Mouse (Mus musculus): ENCODE data around the gene Hps3. TPM values are rescaled to one million over a fixed set of nuclear protein-coding genes. Genes with fewer than 3 reads are reported as not detected.
"Not testable (repeated sequence)": the region's sequence is repeated elsewhere in the genome, so short reads cannot be mapped to it uniquely, and the experiment has no call there.

Gene Hps3
- 11.0 and 12.6 TPM in 2 replicates for polyA plus RNA-seq (2015; fragmentation: Nextera tagmentation; extraction: Ambion mirVana)

- WGBS: under 1% methylated on average over 47 of the region's 47 CpGs
- Histone ChIP-seq H3K9me3 (no peaks in the 10 kb centered on the region), H3K36me3 (replicated peaks) (no peaks in the 10 kb centered on the region), H3K27ac (peak within 1 kb of the TSS; percentile 83), H3K27me3 (replicated peaks) (no peaks in the 10 kb centered on the region), H3K4me3 (peak within 1 kb of the TSS; percentile 98), H3K4me2 (peak within 1 kb of the TSS; percentile 71), H3K9ac (peak within 1 kb of the TSS; percentile 92), H3K4me1 (peaks cover 11% of the 10 kb centered on the region)
- ATAC-seq (replicated peaks): peak; percentile 100
These were observed at the start of gene Hps3 for GRCm38 (mm10) chr3:20034719-20035404. Gene Hps3 (minus strand): TSS chr3:20035315.

- no peak overlapping the region for H3K27ac ChIP-seq
- no peak for ATAC-seq (replicated peaks)
- no peak overlapping the region for H3K9ac ChIP-seq
- H3K4me2 ChIP-seq: no peak overlapping the region
- H3K4me1 ChIP-seq: no peaks in the 10 kb centered on the region
- WGBS: 82% methylated on average over 3 of the region's 3 CpGs
- H3K9me3 ChIP-seq: no peaks in the 10 kb centered on the region
- H3K36me3 ChIP-seq (replicated peaks): peaks cover 16% of the 10 kb centered on the region
- H3K4me3 ChIP-seq: no peak overlapping the region
- no peaks in the 10 kb centered on the region for H3K27me3 ChIP-seq (replicated peaks)
These were observed 47.0 kb upstream of the Hps3 start for GRCm38 (mm10) chr3:20082161-20082560.

GRCm38 (mm10) chr3:20076145-20077053 is 41.3 kb upstream of the Hps3 start:
- 86% methylated on average over 11 of the region's 11 CpGs for WGBS
- no peaks in the 10 kb centered on the region for H3K9me3 ChIP-seq

GRCm38 (mm10) chr3:20058197-20058541 is 23.1 kb upstream of the Hps3 start:
- H3K36me3 ChIP-seq (replicated peaks): no peaks in the 10 kb centered on the region; the same call in 1 of the 2 replicates
- peak; percentile 44; the same call in 1 of the 2 replicates for ATAC-seq (replicated peaks)
- H3K9ac ChIP-seq: peak overlapping the region; percentile 87
- peak overlapping the region; percentile 89 for H3K27ac ChIP-seq
- WGBS: 0% methylated on average over 7 of the region's 9 CpGs
- no peaks in the 10 kb centered on the region for H3K27me3 ChIP-seq (replicated peaks)
- H3K9me3 ChIP-seq: no peaks in the 10 kb centered on the region
- H3K4me1 ChIP-seq: peaks cover 11% of the 10 kb centered on the region
- peak overlapping the region; percentile 97 for H3K4me3 ChIP-seq
- peak overlapping the region; percentile 63 for H3K4me2 ChIP-seq

More at GRCm38 (mm10) chr3:20076145-20077053, 41.3 kb upstream of the Hps3 start:
- ATAC-seq (replicated peaks): no peak
- Histone ChIP-seq H3K27me3 (replicated peaks) (no peaks in the 10 kb centered on the region), H3K9ac (no peak overlapping the region), H3K4me3 (no peak overlapping the region), H3K27ac (no peak overlapping the region), H3K4me2 (no peak overlapping the region), H3K4me1 (no peaks in the 10 kb centered on the region), H3K36me3 (replicated peaks) (peaks cover 7% of the 10 kb centered on the region)

GRCm38 (mm10) chr3:20057306-20058196 is 22.4 kb upstream of the Hps3 start, which contains the start of gene Hltf:
Gene Hltf (plus strand): TSS chr3:20057811.
- ATAC-seq (replicated peaks): peak; percentile 100
- under 1% methylated on average over 54 of the region's 54 CpGs for WGBS
- Histone ChIP-seq H3K27ac (peak within 1 kb of the TSS; percentile 89), H3K36me3 (replicated peaks) (no peaks in the 10 kb centered on the region; the same call in 1 of the 2 replicates), H3K4me2 (peak within 1 kb of the TSS; percentile 63), H3K4me1 (peaks cover 11% of the 10 kb centered on the region), H3K9me3 (no peaks in the 10 kb centered on the region), H3K4me3 (peak within 1 kb of the TSS; percentile 97), H3K27me3 (replicated peaks) (no peaks in the 10 kb centered on the region), H3K9ac (peak within 1 kb of the TSS; percentile 87)

- 64% methylated on average over 3 of the region's 3 CpGs for WGBS
- not testable (repeated sequence) for H3K27me3 ChIP-seq (replicated peaks); H3K4me3 ChIP-seq
These were observed 9.6 kb upstream of the Hps3 start for GRCm38 (mm10) chr3:20044736-20045135.

GRCm38 (mm10) chr3:20041461-20041860 is 6.3 kb upstream of the Hps3 start:
- ATAC-seq (replicated peaks); H3K9ac ChIP-seq; H3K27ac ChIP-seq; H3K27me3 ChIP-seq (replicated peaks); H3K4me2 ChIP-seq; H3K9me3 ChIP-seq; H3K4me1 ChIP-seq; H3K36me3 ChIP-seq (replicated peaks); H3K4me3 ChIP-seq: not testable (repeated sequence)
- WGBS: 95% methylated on average over 7 of the region's 7 CpGs

More at GRCm38 (mm10) chr3:20044736-20045135, 9.6 kb upstream of the Hps3 start:
- not testable (repeated sequence) for ATAC-seq (replicated peaks); H3K4me1 ChIP-seq; H3K9ac ChIP-seq; H3K36me3 ChIP-seq (replicated peaks); H3K4me2 ChIP-seq; H3K9me3 ChIP-seq; H3K27ac ChIP-seq

- no peak for ATAC-seq (replicated peaks)
- Histone ChIP-seq H3K27me3 (replicated peaks) (no peaks in the 10 kb centered on the region), H3K36me3 (replicated peaks) (no peaks in the 10 kb centered on the region), H3K9ac (no peak overlapping the region), H3K4me2 (no peak overlapping the region; the same call in 1 of the 2 replicates), H3K9me3 (no peaks in the 10 kb centered on the region), H3K27ac (no peak overlapping the region), H3K4me3 (no peak overlapping the region), H3K4me1 (peaks cover 11% of the 10 kb centered on the region)
- WGBS: 84% methylated on average over 4 of the region's 4 CpGs
These were observed 954 bp upstream of the Hps3 start for GRCm38 (mm10) chr3:20036069-20036468.

GRCm38 (mm10) chr3:20033761-20034718 is 1.1 kb downstream of the Hps3 start:
- no peak for ATAC-seq (replicated peaks)
- 20% methylated on average over 10 of the region's 10 CpGs for WGBS
- peak overlapping the region; percentile 98 for H3K4me3 ChIP-seq
- H3K9ac ChIP-seq: peak overlapping the region; percentile 92
- peak overlapping the region; percentile 71 for H3K4me2 ChIP-seq
- no peaks in the 10 kb centered on the region for H3K9me3 ChIP-seq
- H3K36me3 ChIP-seq (replicated peaks): no peaks in the 10 kb centered on the region
- H3K27ac ChIP-seq: peak overlapping the region; percentile 83; the same call in 1 of the 2 replicates
- no peaks in the 10 kb centered on the region for H3K27me3 ChIP-seq (replicated peaks)
- peaks cover 11% of the 10 kb centered on the region for H3K4me1 ChIP-seq

GRCm38 (mm10) chr3:20030807-20031206 is 4.3 kb downstream of the Hps3 start:
- 0 out of 2 replicates have a peak, but pooled peaks cover 6% of the 10 kb centered on the region for H3K36me3 ChIP-seq (replicated peaks)
- H3K9ac ChIP-seq: no peak overlapping the region
- H3K4me3 ChIP-seq: no peak overlapping the region
- no peaks in the 10 kb centered on the region for H3K27me3 ChIP-seq (replicated peaks)
- no peaks in the 10 kb centered on the region for H3K9me3 ChIP-seq
- no peak overlapping the region for H3K4me2 ChIP-seq
- 95% methylated on average over 6 of the region's 6 CpGs for WGBS
- H3K27ac ChIP-seq: no peak overlapping the region
- ATAC-seq (replicated peaks): no peak
- H3K4me1 ChIP-seq: peaks cover 11% of the 10 kb centered on the region

GRCm38 (mm10) chr3:20028640-20029039 is 6.5 kb downstream of the Hps3 start:
- no peak for ATAC-seq (replicated peaks)
- Histone ChIP-seq H3K4me2 (no peak overlapping the region), H3K36me3 (replicated peaks) (peaks cover 21% of the 10 kb centered on the region), H3K9me3 (no peaks in the 10 kb centered on the region), H3K9ac (no peak overlapping the region), H3K27ac (no peak overlapping the region), H3K27me3 (replicated peaks) (no peaks in the 10 kb centered on the region), H3K4me1 (peaks cover 2% of the 10 kb centered on the region), H3K4me3 (no peak overlapping the region)
- WGBS: 95% methylated on average over 3 of the region's 3 CpGs

Measured in midbrain, embryonic 15.5 days (tissue).